Mouse (Mus musculus): ENCODE results near the gene Upp2. TPM values are rescaled to one million over a fixed set of nuclear protein-coding genes. Genes with fewer than 3 reads are reported as not detected.

Upp2 gene
- total RNA-seq, 1 experiment, result 0.67 TPM

DNA sequence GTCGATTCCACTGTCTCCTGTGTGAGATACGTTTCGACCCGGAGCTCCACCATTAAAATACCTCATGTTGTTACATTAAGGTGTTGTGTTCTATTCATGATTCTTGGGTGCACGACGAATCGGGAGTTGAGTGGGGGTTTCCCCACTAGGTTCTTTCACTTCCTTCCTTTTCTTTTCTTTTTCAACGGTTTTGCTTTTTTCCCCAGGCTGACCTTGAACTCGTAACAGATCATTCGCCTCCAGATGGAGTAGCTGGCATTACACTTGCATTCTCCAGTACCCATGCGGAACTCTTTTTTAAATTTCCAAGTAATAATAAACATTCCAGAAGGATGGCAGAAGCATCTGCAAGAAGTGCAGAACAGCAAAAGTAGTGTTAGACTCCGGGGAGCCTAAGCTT, 58.1 kb downstream of the Upp2 start:
- Histone ChIP-seq H3K9ac (ENCODE audit: insufficient read depth, low read depth, low read length, poor library complexity, severe bottlenecking) (peak overlapping the region; percentile 62), H3K9me3 (ENCODE audit: control insufficient read depth, insufficient read depth, low read depth, low read length) (no peaks in the 10 kb centered on the region), H3K4me3 (ENCODE audit: insufficient read depth in 1 of 2, low read depth in 1 of 2, low read length in 2 of 2, poor library complexity in 1 of 2, severe bottlenecking in 1 of 2) (peak overlapping the region; percentile 52 to 53), H3K36me3 (ENCODE audit: control insufficient read depth, insufficient read depth, low read length, poor library complexity, severe bottlenecking) (no peaks in the 10 kb centered on the region), H3K4me1 (ENCODE audit: control insufficient read depth in 2 of 2, insufficient read depth in 2 of 2, low read length in 2 of 2, poor library complexity in 1 of 2) (peaks cover 7 to 31% of the 10 kb centered on the region in 2 experiments), H3K27ac (ENCODE audit: insufficient read depth, low read depth, low read length, poor library complexity, severe bottlenecking) (peak overlapping the region; percentile 98)
- TF ChIP-seq ZNF384 (IDR thresholded peaks at IDR 0.05; ENCODE audit: low read depth, low read length) (no peak), CHD2 (IDR thresholded peaks at IDR 0.05; ENCODE audit: low read depth, low read length) (no peak), HCFC1 (IDR thresholded peaks at IDR 0.05; ENCODE audit: borderline replicate concordance, insufficient read depth, low read length) (no peak), ZC3H11A (IDR thresholded peaks at IDR 0.05; ENCODE audit: borderline replicate concordance, low read depth, low read length) (no peak), MAFK (IDR thresholded peaks at IDR 0.05; ENCODE audit: insufficient read depth, low read depth, low read length) (no peak)
- in situ Hi-C loops (cut with MboI; ENCODE audit: low sequenced_read_pairs in 2 of 2, unreplicated experiment in 2 of 2), result no loop called here
- no peak for DNase-seq (ENCODE audit: low read depth, low spot score)

GRCm38 (mm10) chr2:58625681-58626080, 58.6 kb downstream of the Upp2 start:
- H3K9me3 ChIP-seq (ENCODE audit: control insufficient read depth, insufficient read depth, low read depth, low read length), result no peaks in the 10 kb centered on the region
- in situ Hi-C loops (cut with MboI; ENCODE audit: low sequenced_read_pairs in 2 of 2, unreplicated experiment in 2 of 2), result no loop called here
- peak overlapping the region; percentile 52 to 53 for H3K4me3 ChIP-seq (ENCODE audit: insufficient read depth in 1 of 2, low read depth in 1 of 2, low read length in 2 of 2, poor library complexity in 1 of 2, severe bottlenecking in 1 of 2)
- 0 out of 2 replicates have a peak overlapping the region, but pooled peaks have one; percentile 62 for H3K9ac ChIP-seq (ENCODE audit: insufficient read depth, low read depth, low read length, poor library complexity, severe bottlenecking)
- peaks cover 7 to 31% of the 10 kb centered on the region in 2 experiments for H3K4me1 ChIP-seq (ENCODE audit: control insufficient read depth in 2 of 2, insufficient read depth in 2 of 2, low read length in 2 of 2, poor library complexity in 1 of 2)
- peak; percentile 64 for DNase-seq (ENCODE audit: low read depth, low spot score)
- no peak for TF ChIP-seq ZC3H11A (IDR thresholded peaks at IDR 0.05; ENCODE audit: borderline replicate concordance, low read depth, low read length)
- TF ChIP-seq CHD2 (IDR thresholded peaks at IDR 0.05; ENCODE audit: low read depth, low read length), result no peak; the same call in 1 of the 2 replicates
- TF ChIP-seq MAFK (IDR thresholded peaks at IDR 0.05; ENCODE audit: insufficient read depth, low read depth, low read length), result no peak
- no peak for TF ChIP-seq HCFC1 (IDR thresholded peaks at IDR 0.05; ENCODE audit: borderline replicate concordance, insufficient read depth, low read length)
- TF ChIP-seq ZNF384 (IDR thresholded peaks at IDR 0.05; ENCODE audit: low read depth, low read length), result no peak
- H3K36me3 ChIP-seq (ENCODE audit: control insufficient read depth, insufficient read depth, low read length, poor library complexity, severe bottlenecking), result no peaks in the 10 kb centered on the region
- H3K27ac ChIP-seq (ENCODE audit: insufficient read depth, low read depth, low read length, poor library complexity, severe bottlenecking), result peak overlapping the region; percentile 98

DNA sequence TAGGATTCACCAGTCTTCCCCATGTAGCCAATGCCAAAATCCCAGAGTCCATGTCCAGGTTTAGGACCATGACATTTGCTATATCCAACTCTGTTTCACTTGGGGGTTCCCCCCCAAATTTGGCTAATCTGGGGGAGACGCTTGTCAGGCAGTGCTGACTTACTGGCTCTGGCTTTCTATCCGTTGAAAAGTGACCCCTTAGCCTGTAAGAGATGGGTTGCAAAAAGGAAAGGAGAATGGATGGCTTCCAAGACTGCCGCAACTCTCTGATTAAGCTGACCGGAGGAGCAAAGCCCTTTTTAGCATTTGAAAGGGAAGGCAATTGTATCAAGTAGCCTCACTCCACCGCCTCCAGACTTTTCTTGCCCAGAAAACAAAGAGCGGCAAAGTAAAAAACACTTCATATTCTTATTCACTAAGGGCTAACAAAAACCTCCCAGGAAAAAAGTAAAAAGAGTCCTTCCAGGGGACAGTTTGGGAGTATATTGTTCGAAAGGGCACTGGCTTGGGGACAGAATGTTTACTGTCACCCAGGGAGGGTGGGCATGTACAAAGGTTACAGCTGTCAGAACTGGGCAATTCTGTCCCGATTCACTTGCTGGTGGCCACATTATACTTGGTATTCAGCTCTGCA, 59.2 kb downstream of the Upp2 start:
- peak overlapping the region; percentile 20; the same call in 1 of the 2 replicates for H3K9ac ChIP-seq (ENCODE audit: insufficient read depth, low read depth, low read length, poor library complexity, severe bottlenecking)
- in situ Hi-C loops (cut with MboI; ENCODE audit: low sequenced_read_pairs in 2 of 2, unreplicated experiment in 2 of 2), result no loop called here
- no peaks in the 10 kb centered on the region for H3K9me3 ChIP-seq (ENCODE audit: control insufficient read depth, insufficient read depth, low read depth, low read length)
- H3K4me1 ChIP-seq (ENCODE audit: control insufficient read depth in 2 of 2, insufficient read depth in 2 of 2, low read length in 2 of 2, poor library complexity in 1 of 2), result peaks cover 7 to 31% of the 10 kb centered on the region in 2 experiments
- H3K27ac ChIP-seq (ENCODE audit: insufficient read depth, low read depth, low read length, poor library complexity, severe bottlenecking), result peak overlapping the region; percentile 98
- H3K36me3 ChIP-seq (ENCODE audit: control insufficient read depth, insufficient read depth, low read length, poor library complexity, severe bottlenecking), result no peaks in the 10 kb centered on the region
- peak overlapping the region; percentile 3 to 52; a peak in 3 of 4 replicates for H3K4me3 ChIP-seq (ENCODE audit: insufficient read depth in 1 of 2, low read depth in 1 of 2, low read length in 2 of 2, poor library complexity in 1 of 2, severe bottlenecking in 1 of 2)
- peak; percentile 56 for DNase-seq (ENCODE audit: low read depth, low spot score)
- TF ChIP-seq HCFC1 (IDR thresholded peaks at IDR 0.05; ENCODE audit: borderline replicate concordance, insufficient read depth, low read length) (no peak), MAFK (IDR thresholded peaks at IDR 0.05; ENCODE audit: insufficient read depth, low read depth, low read length) (0 out of 2 replicates have a peak, but pooled peaks have one; percentile 5), ZC3H11A (IDR thresholded peaks at IDR 0.05; ENCODE audit: borderline replicate concordance, low read depth, low read length) (no peak), ZNF384 (IDR thresholded peaks at IDR 0.05; ENCODE audit: low read depth, low read length) (peak; percentile 70)

DNA sequence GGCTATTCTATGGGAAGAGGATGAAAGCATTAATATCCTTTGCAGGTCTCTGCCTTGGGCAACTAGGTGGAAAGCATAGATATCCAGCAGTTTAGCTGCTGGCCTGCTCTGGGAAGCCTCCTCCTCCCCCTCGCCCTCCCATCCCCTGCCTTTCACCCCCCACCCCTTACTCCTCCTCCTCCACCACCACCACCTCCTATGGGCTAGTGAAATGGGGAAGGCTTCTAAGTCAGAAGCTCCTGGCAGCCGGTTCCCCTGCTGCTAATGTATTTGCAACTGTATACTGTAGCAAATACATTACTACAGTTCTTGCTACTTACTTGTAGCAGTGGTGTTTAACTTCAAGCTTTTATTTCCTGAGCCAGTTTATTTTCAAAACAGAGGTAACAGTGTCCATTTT, 60.9 kb downstream of the Upp2 start:
- TF ChIP-seq CHD2 (IDR thresholded peaks at IDR 0.05; ENCODE audit: low read depth, low read length) (no peak), ZC3H11A (IDR thresholded peaks at IDR 0.05; ENCODE audit: borderline replicate concordance, low read depth, low read length) (no peak), MAFK (IDR thresholded peaks at IDR 0.05; ENCODE audit: insufficient read depth, low read depth, low read length) (no peak), HCFC1 (IDR thresholded peaks at IDR 0.05; ENCODE audit: borderline replicate concordance, insufficient read depth, low read length) (no peak), ZNF384 (IDR thresholded peaks at IDR 0.05; ENCODE audit: low read depth, low read length) (no peak)
- in situ Hi-C loops (cut with MboI; ENCODE audit: low sequenced_read_pairs in 2 of 2, unreplicated experiment in 2 of 2), result no loop called here
- no peak for DNase-seq (ENCODE audit: low read depth, low spot score)
- H3K27ac ChIP-seq (ENCODE audit: insufficient read depth, low read depth, low read length, poor library complexity, severe bottlenecking), result peak overlapping the region; percentile 42; the same call in 1 of the 2 replicates
- H3K9ac ChIP-seq (ENCODE audit: insufficient read depth, low read depth, low read length, poor library complexity, severe bottlenecking), result no peak overlapping the region
- H3K4me1 ChIP-seq (ENCODE audit: control insufficient read depth in 2 of 2, insufficient read depth in 2 of 2, low read length in 2 of 2, poor library complexity in 1 of 2), result peaks cover 7 to 31% of the 10 kb centered on the region in 2 experiments
- no peak overlapping the region for H3K4me3 ChIP-seq (ENCODE audit: insufficient read depth in 1 of 2, low read depth in 1 of 2, low read length in 2 of 2, poor library complexity in 1 of 2, severe bottlenecking in 1 of 2)
- no peaks in the 10 kb centered on the region for H3K36me3 ChIP-seq (ENCODE audit: control insufficient read depth, insufficient read depth, low read length, poor library complexity, severe bottlenecking)
- no peaks in the 10 kb centered on the region for H3K9me3 ChIP-seq (ENCODE audit: control insufficient read depth, insufficient read depth, low read depth, low read length)
